Mouse (Mus musculus): ENCODE results near the gene Rhpn2. TPM values are rescaled to one million over a fixed set of nuclear protein-coding genes. Genes with fewer than 3 reads are reported as not detected.

The Rhpn2 gene
- polyA plus RNA-seq, 1 experiment from 2014 or later, result 5.2 TPM

GRCm38 (mm10) chr7:35349022-35349421 lies 15.1 kb downstream of the Rhpn2 start:
- Histone ChIP-seq H3K27ac (no peak overlapping the region), H3K4me3 (no peak overlapping the region), H3K9ac (no peak overlapping the region), H3K36me3 (no peaks in the 10 kb centered on the region), H3K4me2 (no peak overlapping the region), H3K4me1 (replicated peaks) (no peaks in the 10 kb centered on the region), H3K27me3 (no peaks in the 10 kb centered on the region), H3K9me3 (replicated peaks) (no peaks in the 10 kb centered on the region)
- WGBS, result 89% methylated on average over 4 of the region's 4 CpGs
- no peak for ATAC-seq (replicated peaks; ENCODE audit: insufficient number of reproducible peaks, insufficient read depth, low FRiP score, low read depth)

GRCm38 (mm10) chr7:35349886-35350684 lies 16.1 kb downstream of the Rhpn2 start:
- H3K4me1 ChIP-seq (replicated peaks), result no peaks in the 10 kb centered on the region
- no peak overlapping the region for H3K4me3 ChIP-seq
- no peak for ATAC-seq (replicated peaks; ENCODE audit: insufficient number of reproducible peaks, insufficient read depth, low FRiP score, low read depth)
- no peak overlapping the region for H3K27ac ChIP-seq
- H3K9ac ChIP-seq, result no peak overlapping the region
- no peaks in the 10 kb centered on the region for H3K36me3 ChIP-seq
- no peaks in the 10 kb centered on the region for H3K27me3 ChIP-seq
- H3K9me3 ChIP-seq (replicated peaks), result no peaks in the 10 kb centered on the region
- 88% methylated on average over 8 of the region's 8 CpGs for WGBS
- H3K4me2 ChIP-seq, result no peak overlapping the region

- no peak overlapping the region for H3K4me3 ChIP-seq
- 82% methylated on average over 3 of the region's 3 CpGs for WGBS
- no peaks in the 10 kb centered on the region for H3K27me3 ChIP-seq
- no peak overlapping the region for H3K27ac ChIP-seq
- H3K9ac ChIP-seq, result no peak overlapping the region
- H3K4me2 ChIP-seq, result no peak overlapping the region
- no peaks in the 10 kb centered on the region for H3K4me1 ChIP-seq (replicated peaks)
- no peaks in the 10 kb centered on the region for H3K9me3 ChIP-seq (replicated peaks)
- ATAC-seq (replicated peaks; ENCODE audit: insufficient number of reproducible peaks, insufficient read depth, low FRiP score, low read depth), result no peak
- H3K36me3 ChIP-seq, result no peaks in the 10 kb centered on the region
Observed at GRCm38 (mm10) chr7:35351155-35351554, 17.2 kb downstream of the Rhpn2 start.

GRCm38 (mm10) chr7:35353306-35353705 lies 19.3 kb downstream of the Rhpn2 start:
- no peak overlapping the region for H3K4me2 ChIP-seq
- ATAC-seq (replicated peaks; ENCODE audit: insufficient number of reproducible peaks, insufficient read depth, low FRiP score, low read depth), result no peak
- no peaks in the 10 kb centered on the region for H3K4me1 ChIP-seq (replicated peaks)
- no peaks in the 10 kb centered on the region for H3K9me3 ChIP-seq (replicated peaks)
- H3K9ac ChIP-seq, result no peak overlapping the region
- H3K27me3 ChIP-seq, result no peaks in the 10 kb centered on the region
- H3K36me3 ChIP-seq, result no peaks in the 10 kb centered on the region
- WGBS, result 94% methylated on average over 15 of the region's 15 CpGs
- no peak overlapping the region for H3K27ac ChIP-seq
- H3K4me3 ChIP-seq, result no peak overlapping the region

GRCm38 (mm10) chr7:35355303-35355872 lies 21.4 kb downstream of the Rhpn2 start:
- no peak overlapping the region for H3K9ac ChIP-seq
- 54% methylated on average over 5 of the region's 5 CpGs for WGBS
- no peaks in the 10 kb centered on the region for H3K9me3 ChIP-seq (replicated peaks)
- no peak overlapping the region for H3K4me2 ChIP-seq
- no peaks in the 10 kb centered on the region for H3K27me3 ChIP-seq
- no peaks in the 10 kb centered on the region for H3K4me1 ChIP-seq (replicated peaks)
- H3K36me3 ChIP-seq, result no peaks in the 10 kb centered on the region
- no peak for ATAC-seq (replicated peaks; ENCODE audit: insufficient number of reproducible peaks, insufficient read depth, low FRiP score, low read depth)
- H3K27ac ChIP-seq, result no peak overlapping the region
- no peak overlapping the region for H3K4me3 ChIP-seq

GRCm38 (mm10) chr7:35357621-35358020 lies 23.7 kb downstream of the Rhpn2 start:
- H3K4me3 ChIP-seq, result no peak overlapping the region
- H3K9me3 ChIP-seq (replicated peaks), result no peaks in the 10 kb centered on the region
- 79% methylated on average over 12 of the region's 12 CpGs for WGBS
- no peak for ATAC-seq (replicated peaks; ENCODE audit: insufficient number of reproducible peaks, insufficient read depth, low FRiP score, low read depth)
- no peak overlapping the region for H3K4me2 ChIP-seq
- H3K4me1 ChIP-seq (replicated peaks), result peaks cover 9% of the 10 kb centered on the region
- no peak overlapping the region for H3K9ac ChIP-seq
- no peaks in the 10 kb centered on the region for H3K36me3 ChIP-seq
- H3K27ac ChIP-seq, result no peak overlapping the region
- no peaks in the 10 kb centered on the region for H3K27me3 ChIP-seq

- WGBS, result 38% methylated on average over 5 of the region's 5 CpGs
- Histone ChIP-seq H3K4me3 (no peak overlapping the region), H3K9ac (no peak overlapping the region), H3K27me3 (no peaks in the 10 kb centered on the region), H3K4me1 (replicated peaks) (peaks cover 19% of the 10 kb centered on the region), H3K9me3 (replicated peaks) (no peaks in the 10 kb centered on the region), H3K4me2 (no peak overlapping the region), H3K27ac (no peak overlapping the region), H3K36me3 (no peaks in the 10 kb centered on the region)
- ATAC-seq (replicated peaks; ENCODE audit: insufficient number of reproducible peaks, insufficient read depth, low FRiP score, low read depth), result no peak
Observed at GRCm38 (mm10) chr7:35362253-35362652, 28.3 kb downstream of the Rhpn2 start.

- WGBS, result 70% methylated on average over 5 of the region's 5 CpGs
- ATAC-seq (replicated peaks; ENCODE audit: insufficient number of reproducible peaks, insufficient read depth, low FRiP score, low read depth), result no peak
- no peak overlapping the region for H3K27ac ChIP-seq
Observed at GRCm38 (mm10) chr7:35362868-35363267, 28.9 kb downstream of the Rhpn2 start.

GRCm38 (mm10) chr7:35365161-35365910 lies 31.4 kb downstream of the Rhpn2 start:
- Histone ChIP-seq H3K4me3 (no peak overlapping the region), H3K4me1 (replicated peaks) (peaks cover 19% of the 10 kb centered on the region), H3K27me3 (no peaks in the 10 kb centered on the region), H3K36me3 (no peaks in the 10 kb centered on the region), H3K4me2 (no peak overlapping the region), H3K9me3 (replicated peaks) (0 out of 2 replicates have a peak, but pooled peaks cover 5% of the 10 kb centered on the region), H3K27ac (no peak overlapping the region), H3K9ac (no peak overlapping the region)
- 59% methylated on average over 12 of the region's 12 CpGs for WGBS
- ATAC-seq (replicated peaks; ENCODE audit: insufficient number of reproducible peaks, insufficient read depth, low FRiP score, low read depth), result no peak

More at GRCm38 (mm10) chr7:35362868-35363267, 28.9 kb downstream of the Rhpn2 start:
- Histone ChIP-seq H3K4me1 (replicated peaks) (peaks cover 19% of the 10 kb centered on the region), H3K36me3 (no peaks in the 10 kb centered on the region), H3K9ac (no peak overlapping the region), H3K4me3 (no peak overlapping the region), H3K4me2 (no peak overlapping the region), H3K9me3 (replicated peaks) (no peaks in the 10 kb centered on the region), H3K27me3 (no peaks in the 10 kb centered on the region)

- no peak overlapping the region for H3K9ac ChIP-seq
- H3K4me3 ChIP-seq, result no peak overlapping the region
- peaks cover 8% of the 10 kb centered on the region; the same call in 1 of the 2 replicates for H3K4me1 ChIP-seq (replicated peaks)
- H3K9me3 ChIP-seq (replicated peaks), result 0 out of 2 replicates have a peak, but pooled peaks cover 5% of the 10 kb centered on the region
- no peak overlapping the region for H3K27ac ChIP-seq
- H3K4me2 ChIP-seq, result no peak overlapping the region
- ATAC-seq (replicated peaks; ENCODE audit: insufficient number of reproducible peaks, insufficient read depth, low FRiP score, low read depth), result no peak
- no peaks in the 10 kb centered on the region for H3K36me3 ChIP-seq
- 77% methylated on average over 14 of the region's 14 CpGs for WGBS
- H3K27me3 ChIP-seq, result no peaks in the 10 kb centered on the region
Observed at GRCm38 (mm10) chr7:35371096-35371495, 37.1 kb downstream of the Rhpn2 start.

GRCm38 (mm10) chr7:35372483-35373017 lies 38.6 kb downstream of the Rhpn2 start:
- Histone ChIP-seq H3K4me2 (no peak overlapping the region), H3K4me3 (no peak overlapping the region), H3K9ac (no peak overlapping the region), H3K27ac (no peak overlapping the region), H3K27me3 (no peaks in the 10 kb centered on the region), H3K9me3 (replicated peaks) (0 out of 2 replicates have a peak, but pooled peaks cover 5% of the 10 kb centered on the region), H3K4me1 (replicated peaks) (peaks cover 10% of the 10 kb centered on the region; the same call in 1 of the 2 replicates), H3K36me3 (no peaks in the 10 kb centered on the region)
- ATAC-seq (replicated peaks; ENCODE audit: insufficient number of reproducible peaks, insufficient read depth, low FRiP score, low read depth), result no peak
- WGBS, result 80% methylated on average over 14 of the region's 14 CpGs

Measured in heart, embryonic 15.5 days (tissue).